Mouse (Mus musculus) bone marrow, adult 2 months (tissue): ENCODE results near the gene H2-K1.

ENCODE experiments used
- CTCF ChIP-seq: fragments of 200-500 bp; IDR thresholded peaks from 2 replicates; pipeline ENCODE4 v1.5.1; 2011; ENCODE audit warnings: low read length, control low read depth; ENCODE audit not compliant: control insufficient read depth, insufficient read depth
- POLR2A ChIP-seq: fragments of 200-500 bp; IDR thresholded peaks from 2 replicates; pipeline ENCODE4 v1.6.1; 2011; ENCODE audit warnings: low read depth, mild to moderate bottlenecking, control low read depth, low read length, borderline replicate concordance; ENCODE audit not compliant: control insufficient read depth

DNA sequence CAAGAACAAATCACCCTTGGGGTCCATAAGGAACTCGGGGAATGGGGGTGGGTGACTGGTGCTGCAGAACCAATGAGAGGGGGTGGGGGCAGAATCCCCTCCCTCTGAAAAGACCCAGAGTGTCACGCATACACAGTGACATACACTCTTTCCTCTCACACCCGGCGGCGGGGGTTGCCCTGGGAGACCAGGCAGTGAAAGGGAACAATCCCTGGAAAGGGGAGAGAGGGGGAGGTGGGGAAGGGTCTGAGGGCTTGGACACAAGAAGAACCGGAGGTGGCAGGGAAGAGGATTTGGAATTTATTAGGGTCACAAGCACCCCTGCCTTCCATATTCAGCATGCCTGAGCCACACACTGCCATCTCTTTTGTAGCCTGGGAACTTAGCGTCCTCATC is 25.6 kb upstream of the H2-K1 start:
- no peak for TF ChIP-seq CTCF
- TF ChIP-seq POLR2A = no peak
